1 mouse cellular context compared by ENCODE assay signal in the genomic region with DNA sequence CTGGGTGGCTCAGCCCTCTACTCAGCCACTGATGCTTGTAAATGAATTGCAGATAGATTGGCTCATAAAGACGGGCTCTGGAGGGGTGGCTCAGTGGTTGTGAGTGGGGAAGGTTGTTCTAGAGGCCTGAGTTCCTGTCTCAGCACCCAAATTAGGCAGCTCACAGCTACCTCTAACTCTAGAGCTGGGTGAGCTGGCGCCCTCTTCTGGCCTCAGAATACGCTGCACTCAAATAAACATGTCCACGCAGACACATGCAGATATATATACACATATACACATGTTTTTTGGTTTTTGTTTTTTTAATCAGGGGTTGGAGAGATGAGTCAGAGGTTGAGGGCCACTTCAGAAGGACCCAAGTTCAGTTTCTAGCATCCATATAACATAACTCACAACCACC.
TF ChIP-seq lines count a peak whose summit lies in the region.

No protein-coding gene starts in this region.

TF ChIP-seq in MEL, 35 proteins besides CTCF, POLR2A, EP300 and RAD21 (continued from another document):
- no peak for TF ChIP-seq JUND (IDR thresholded peaks at IDR 0.05; ENCODE audit: low read depth, low read length)
- no peak for TF ChIP-seq MYC (IDR thresholded peaks at IDR 0.05; ENCODE audit: low read depth, low read length)
- TF ChIP-seq USF1 (IDR thresholded peaks at IDR 0.05; ENCODE audit: low read depth, low read length): no peak
- no peak for TF ChIP-seq SIN3A (IDR thresholded peaks at IDR 0.05; ENCODE audit: low read length)
- no peak for TF ChIP-seq MXI1 (IDR thresholded peaks at IDR 0.05; ENCODE audit: low read depth, low read length)
- no peak for TF ChIP-seq MEF2A (IDR thresholded peaks at IDR 0.05; ENCODE audit: extremely low read depth, insufficient replicate concordance, low read depth, low read length, poor library complexity, severe bottlenecking)
